Mouse (Mus musculus) MEL (cell line): ENCODE results near the gene Meioc.

ENCODE experiments used
- CTCF ChIP-seq, 3 experiments: IDR thresholded peaks in 2 of 3; conservative IDR thresholded peaks in 1 of 3; 2 replicates each; pipeline ENCODE4 v1.5.1; 2011 to 2012; ENCODE audit warnings: low read length in 3 of 3, low read depth in 2 of 3, mild to moderate bottlenecking in 2 of 3, improper control_type of control experiment in 1 of 3, inconsistent platforms in 1 of 3, mixed read lengths in 1 of 3, moderate library complexity in 1 of 3; ENCODE audit not compliant: control insufficient read depth in 1 of 3, insufficient read depth in 1 of 3, poor library complexity in 1 of 3, severe bottlenecking in 1 of 3
- ETS1 ChIP-seq: IDR thresholded peaks from 2 replicates; pipeline ENCODE4 v1.6.1; 2012; ENCODE audit warnings: low read depth, mild to moderate bottlenecking, inconsistent platforms, low read length, improper control_type of control experiment, moderate library complexity
- GATA1 ChIP-seq: IDR thresholded peaks from 2 replicates; pipeline ENCODE4 v1.6.1; 2011; ENCODE audit warnings: low read depth, low read length, improper control_type of control experiment
- HCFC1 ChIP-seq: IDR thresholded peaks from 2 replicates; pipeline ENCODE4 v1.6.1; 2012; ENCODE audit warnings: low read depth, mild to moderate bottlenecking, inconsistent platforms, low read length, improper control_type of control experiment, moderate library complexity
- KAT2A ChIP-seq: conservative IDR thresholded peaks from 2 replicates; pipeline ENCODE4 v1.6.1; 2012; ENCODE audit warnings: low read depth, low read length, improper control_type of control experiment, inconsistent platforms
- POLR2A ChIP-seq, 2 experiments: IDR thresholded peaks; 2 replicates each; pipeline ENCODE4 v1.6.1; 2011 to 2012; ENCODE audit warnings: low read length in 2 of 2, mild to moderate bottlenecking in 2 of 2, control low read depth in 1 of 2, improper control_type of control experiment in 1 of 2, low read depth in 1 of 2, moderate library complexity in 1 of 2; ENCODE audit not compliant: control insufficient read depth in 1 of 2, insufficient read depth in 1 of 2, poor library complexity in 1 of 2
- ZMIZ1 ChIP-seq: IDR thresholded peaks from 2 replicates; pipeline ENCODE4 v1.6.1; 2012; ENCODE audit warnings: low read depth, mild to moderate bottlenecking, inconsistent platforms, low read length, improper control_type of control experiment, moderate library complexity
- ZNF384 ChIP-seq: IDR thresholded peaks from 2 replicates; pipeline ENCODE4 v1.6.1; 2012; ENCODE audit warnings: low read depth, mild to moderate bottlenecking, inconsistent platforms, low read length, improper control_type of control experiment

GRCm38 (mm10) chr11:102729835-102730234 lies 66.3 kb downstream of the Meioc start:
- TF ChIP-seq KAT2A, result no peak
- no peak for TF ChIP-seq ETS1
- TF ChIP-seq CTCF (IDR thresholded peaks at IDR 0.05 in 2 of 3, conservative IDR thresholded peaks at IDR 0.05 in 1 of 3; ENCODE audit: control insufficient read depth in 1 of 3, insufficient read depth in 1 of 3, low read depth in 2 of 3, low read length in 3 of 3, poor library complexity in 1 of 3, severe bottlenecking in 1 of 3), result no peak
- TF ChIP-seq ZMIZ1, result no peak
- TF ChIP-seq ZNF384, result no peak
- no peak for TF ChIP-seq POLR2A (IDR thresholded peaks at IDR 0.05; ENCODE audit: control insufficient read depth in 1 of 2, insufficient read depth in 1 of 2, low read depth in 1 of 2, low read length in 2 of 2, poor library complexity in 1 of 2)
- TF ChIP-seq HCFC1, result no peak
- TF ChIP-seq GATA1, result no peak
